Mouse (Mus musculus) kidney, postnatal 14 days (tissue): ENCODE results near the gene Nup214.

Experiments
- DNase-seq: peaks from one replicate; pipeline ENCODE4 v3.0.0; 2022; ENCODE audit warnings: mixed read lengths

The Nup214 gene

DNA sequence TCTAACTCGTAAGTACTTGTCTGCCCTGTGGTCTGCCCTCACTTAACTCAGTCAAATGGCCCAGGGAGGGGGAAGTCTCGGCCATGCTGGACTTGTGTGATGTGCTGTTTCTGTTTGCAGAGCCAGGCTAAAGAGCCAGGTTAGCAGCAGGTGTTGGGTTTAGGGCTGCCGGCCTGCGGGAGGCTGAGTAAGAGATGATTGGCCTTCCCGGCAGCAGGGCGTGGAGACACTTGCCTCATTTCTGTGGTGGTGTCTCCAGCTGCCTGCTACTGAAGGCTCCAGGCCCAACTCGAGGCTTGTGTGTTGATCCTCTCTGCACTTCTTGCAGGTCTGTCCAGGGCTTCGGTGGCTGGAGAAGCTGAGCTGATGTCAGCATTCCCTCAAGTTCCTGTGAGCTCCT is 77.6 kb downstream of the Nup214 start:
- DNase-seq = no peak

DNA sequence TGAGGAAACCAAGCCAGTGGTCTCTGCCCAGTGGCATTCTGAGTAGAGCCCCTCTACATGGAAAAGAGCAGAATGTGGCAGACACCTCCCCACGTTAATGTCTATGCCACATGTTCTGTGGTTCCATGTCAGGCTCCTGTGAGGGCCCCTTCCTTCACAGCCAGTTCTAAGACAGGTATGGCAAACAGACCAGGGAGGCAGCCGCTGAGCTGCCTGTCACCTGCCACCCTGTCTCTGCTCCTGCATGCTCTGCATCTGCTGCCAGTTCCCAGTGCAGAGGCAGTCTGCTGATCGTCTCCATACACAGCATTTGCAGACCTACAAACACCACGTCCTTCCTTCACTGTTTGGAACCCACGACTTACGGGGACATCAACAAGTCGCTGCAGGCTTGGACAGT is 78.2 kb downstream of the Nup214 start:
- no peak for DNase-seq

DNA sequence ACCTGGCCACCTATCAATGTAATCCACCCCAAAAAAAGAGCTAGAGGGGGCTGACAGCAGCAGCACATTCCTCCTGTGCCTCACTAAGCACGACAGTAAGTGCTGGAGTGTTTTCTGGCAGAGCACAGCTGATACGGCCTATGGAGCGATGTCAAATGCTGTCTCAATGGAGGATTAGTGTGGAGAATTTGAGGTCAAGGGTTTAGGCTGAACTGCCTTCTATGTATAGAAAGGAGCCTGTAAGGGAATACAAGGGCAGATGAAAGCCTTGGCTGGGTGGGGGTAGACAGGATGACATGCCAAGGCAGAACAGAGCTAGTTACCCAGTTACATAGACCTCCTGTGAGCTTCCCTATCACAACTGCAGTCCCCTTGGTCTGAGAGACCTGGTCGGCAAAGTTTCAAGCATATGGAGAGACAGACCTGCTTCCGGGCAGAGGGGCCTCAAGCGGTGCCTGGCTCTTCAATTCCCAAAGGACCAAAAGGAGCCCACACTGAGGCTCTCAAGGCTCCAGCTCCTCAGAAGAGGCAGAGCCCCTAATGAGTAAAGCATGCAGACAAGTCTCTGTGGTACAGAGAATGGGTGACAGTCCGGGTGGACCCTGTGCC is 81.2 kb downstream of the Nup214 start:
- DNase-seq = no peak

DNA sequence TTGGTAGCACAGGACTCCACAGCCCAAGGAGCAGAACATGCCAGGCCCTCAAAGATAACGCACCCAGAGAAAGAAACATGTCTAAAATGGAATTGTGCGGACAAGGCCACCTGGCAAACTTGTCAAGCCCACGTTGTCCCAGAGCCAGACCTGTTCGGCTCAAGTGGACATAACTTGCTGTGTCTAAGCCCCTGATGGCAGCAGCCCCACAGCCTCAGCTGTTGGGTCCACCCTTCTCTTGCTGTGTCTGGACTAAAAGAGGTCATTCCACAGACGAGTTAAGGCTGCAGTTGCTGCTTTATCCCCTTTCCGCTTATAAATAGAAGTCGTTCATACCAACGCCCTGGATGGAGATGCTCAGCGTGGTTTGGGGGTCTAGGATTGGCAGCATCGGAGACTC is 82.3 kb downstream of the Nup214 start:
- no peak for DNase-seq

DNA sequence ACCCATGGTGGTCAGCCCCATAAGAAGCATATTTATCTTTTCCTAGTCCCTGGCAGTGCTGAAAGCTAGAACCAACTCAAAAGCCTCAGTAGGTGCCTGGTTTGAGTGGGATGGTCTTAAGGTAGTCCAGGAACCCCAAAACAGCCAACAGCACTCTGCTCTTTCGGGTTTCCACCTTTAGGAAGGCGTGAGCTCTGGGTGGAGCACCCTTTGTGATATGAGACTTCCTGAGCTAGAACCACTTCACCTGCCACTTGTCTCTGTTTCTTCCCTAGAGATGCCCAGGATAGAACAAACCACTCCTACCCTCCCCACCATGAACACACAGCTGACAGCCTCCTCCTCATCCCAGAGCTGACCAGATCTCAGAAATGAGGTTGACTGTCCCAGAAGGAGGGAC is 83.1 kb downstream of the Nup214 start:
- DNase-seq = no peak

DNA sequence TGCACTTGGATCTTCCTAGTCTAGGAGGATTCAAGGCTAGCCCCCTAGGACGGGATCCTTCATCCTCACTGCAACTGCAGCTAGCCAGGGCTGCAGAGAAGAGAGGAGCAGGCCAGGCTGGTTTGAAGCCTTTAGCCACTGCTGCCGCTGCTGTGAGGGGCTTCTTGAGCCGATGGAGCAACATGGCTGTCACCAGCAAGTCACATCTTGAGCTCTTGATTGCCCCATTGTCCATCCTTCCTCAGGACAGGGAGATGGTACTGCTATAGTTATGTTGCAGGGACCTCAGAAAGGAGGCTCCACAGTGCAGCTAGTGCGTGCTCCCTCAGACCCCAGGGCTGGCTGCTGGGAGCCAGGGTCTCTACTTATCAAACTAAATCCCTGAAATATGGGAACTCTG is 83.6 kb downstream of the Nup214 start:
- no peak for DNase-seq

DNA sequence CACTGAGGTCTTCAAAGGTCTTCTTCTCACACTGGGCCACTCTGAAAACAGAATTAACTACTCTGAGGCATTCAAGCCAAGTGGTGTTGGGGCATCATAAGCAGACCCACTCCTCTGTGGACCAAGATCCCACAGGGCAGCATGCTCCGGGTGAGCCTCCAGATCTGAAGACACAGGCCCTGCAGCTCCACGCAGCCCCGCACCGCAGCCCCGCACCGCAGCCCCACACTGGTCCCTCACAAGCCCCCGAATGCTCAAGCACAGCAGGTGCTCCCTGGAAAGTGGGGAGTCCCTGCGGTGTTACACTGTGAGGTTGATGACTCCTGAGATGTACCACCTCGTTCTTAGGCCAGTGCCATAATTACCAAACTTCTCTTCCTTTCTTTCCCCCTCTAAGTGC is 84.0 kb downstream of the Nup214 start:
- no peak for DNase-seq

DNA sequence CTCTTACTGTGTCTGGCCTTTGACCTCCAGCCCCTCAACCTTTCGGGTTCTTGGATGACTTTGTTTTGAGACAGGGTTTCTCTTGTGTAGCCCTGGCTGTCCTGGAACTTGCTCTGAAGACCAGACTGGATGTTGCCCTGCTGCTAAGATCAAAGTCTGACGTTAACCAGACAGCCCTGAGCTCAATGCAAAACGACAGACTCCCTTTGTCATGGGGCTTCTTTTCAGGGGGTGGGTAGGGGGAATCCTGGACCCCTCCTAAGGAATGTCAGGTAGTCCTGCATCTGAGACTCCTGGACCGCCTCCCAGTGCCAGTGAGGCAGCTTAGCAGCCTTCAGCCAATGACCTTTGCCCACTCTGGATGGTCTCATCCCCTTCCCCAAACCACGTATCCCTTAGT is 84.5 kb downstream of the Nup214 start:
- no peak for DNase-seq

DNA sequence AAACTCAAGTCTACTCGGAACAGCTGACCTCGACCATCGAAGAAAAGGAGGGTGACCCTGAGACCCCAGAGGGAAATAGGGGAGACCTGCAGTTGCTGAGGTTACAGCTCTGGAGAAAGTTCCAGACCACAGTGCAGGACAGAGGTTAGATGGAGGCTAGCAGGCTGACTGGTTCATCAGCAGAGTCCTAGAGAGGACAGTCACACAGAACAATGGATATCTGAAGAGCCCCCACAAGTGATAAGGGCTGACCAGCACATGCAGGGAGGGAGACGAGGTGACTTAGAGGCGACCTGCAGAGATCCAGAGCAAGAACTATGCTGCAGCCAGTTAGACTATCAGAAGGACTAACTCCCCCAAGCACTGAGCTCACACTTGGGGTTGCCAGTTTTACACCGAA is 85.4 kb downstream of the Nup214 start:
- DNase-seq = no peak

DNA sequence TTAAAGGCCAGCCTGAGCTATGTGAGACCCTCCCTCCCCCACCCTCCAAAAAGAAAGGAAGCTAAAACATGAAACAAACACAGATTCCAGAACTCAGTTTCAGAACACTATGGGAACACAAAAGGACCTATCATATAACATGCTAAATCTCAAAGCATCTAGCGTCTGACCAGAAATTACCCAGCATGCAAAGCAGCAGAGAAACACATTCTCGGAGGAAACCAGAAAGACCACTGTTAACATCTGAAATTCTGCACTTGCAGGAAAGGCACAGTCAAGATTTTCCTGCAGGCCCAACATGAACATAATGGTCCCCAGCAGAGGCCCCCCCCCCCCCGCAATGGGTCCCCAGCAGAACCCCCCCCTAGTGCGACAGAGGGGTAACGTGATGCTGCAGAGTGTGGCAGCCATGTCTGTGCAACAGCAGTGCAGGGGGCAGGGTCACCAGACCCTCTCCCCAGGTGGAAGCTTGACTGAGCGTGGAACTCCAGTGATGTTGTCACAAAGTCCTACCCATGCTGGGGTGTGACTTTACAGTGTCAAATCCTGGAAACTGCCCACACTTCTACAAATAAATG is 86.1 kb downstream of the Nup214 start:
- DNase-seq = no peak

DNA sequence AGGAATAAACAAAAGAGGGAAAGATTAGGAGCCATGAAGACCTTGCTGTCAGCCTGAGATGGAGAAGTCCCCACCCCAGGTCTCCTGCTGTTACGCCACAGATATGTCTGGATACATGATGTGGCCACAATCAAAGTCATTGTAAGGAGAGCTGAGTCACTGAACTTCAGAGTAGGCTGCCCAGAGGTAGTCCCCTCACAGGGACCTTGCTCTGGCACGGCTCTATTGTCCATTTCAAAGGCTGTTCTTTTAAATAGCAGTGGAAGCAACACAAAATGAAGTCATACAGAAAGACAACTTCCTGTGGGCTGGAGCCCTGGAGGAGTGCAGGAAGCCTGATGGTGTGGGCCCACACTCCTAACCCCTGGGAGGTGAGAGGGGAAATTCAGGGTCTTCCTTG is 87.0 kb downstream of the Nup214 start:
- DNase-seq = no peak

DNA sequence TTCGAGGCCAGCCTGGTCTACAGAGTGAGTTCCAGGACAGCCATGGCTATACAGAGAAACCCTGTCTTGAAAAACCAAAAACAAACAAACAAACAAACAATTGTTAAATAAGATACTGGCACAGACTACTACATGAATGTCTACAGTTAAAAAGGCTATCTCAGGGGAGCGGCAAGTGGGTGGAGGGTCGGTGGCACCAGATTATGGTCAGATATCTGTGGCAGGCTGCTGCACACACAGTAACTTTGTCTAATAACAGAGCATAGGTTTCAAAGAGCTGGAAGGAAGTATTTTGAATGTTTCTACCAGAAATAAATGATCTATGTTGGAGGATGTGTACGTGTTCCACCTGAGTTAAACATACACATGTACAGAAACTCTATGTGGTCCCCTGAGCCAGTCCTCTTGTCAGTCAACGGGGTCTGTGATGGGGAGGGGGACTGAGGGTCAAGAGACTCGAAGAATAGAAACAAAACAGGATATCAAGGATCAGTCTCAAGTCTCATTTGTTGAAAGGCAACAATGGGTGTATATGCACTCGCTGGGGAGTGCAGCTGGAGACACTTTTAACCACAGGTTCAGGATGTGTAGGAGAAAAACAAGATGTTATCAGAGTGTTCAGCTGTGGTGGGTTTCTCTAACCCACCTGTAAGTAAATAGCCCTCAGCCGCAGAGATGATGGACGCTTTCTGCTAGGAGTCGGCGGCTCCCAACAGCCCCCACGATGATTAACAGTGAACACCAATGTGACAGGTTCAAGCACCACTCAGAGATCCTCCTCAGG is 87.7 kb downstream of the Nup214 start:
- no peak for DNase-seq

DNA sequence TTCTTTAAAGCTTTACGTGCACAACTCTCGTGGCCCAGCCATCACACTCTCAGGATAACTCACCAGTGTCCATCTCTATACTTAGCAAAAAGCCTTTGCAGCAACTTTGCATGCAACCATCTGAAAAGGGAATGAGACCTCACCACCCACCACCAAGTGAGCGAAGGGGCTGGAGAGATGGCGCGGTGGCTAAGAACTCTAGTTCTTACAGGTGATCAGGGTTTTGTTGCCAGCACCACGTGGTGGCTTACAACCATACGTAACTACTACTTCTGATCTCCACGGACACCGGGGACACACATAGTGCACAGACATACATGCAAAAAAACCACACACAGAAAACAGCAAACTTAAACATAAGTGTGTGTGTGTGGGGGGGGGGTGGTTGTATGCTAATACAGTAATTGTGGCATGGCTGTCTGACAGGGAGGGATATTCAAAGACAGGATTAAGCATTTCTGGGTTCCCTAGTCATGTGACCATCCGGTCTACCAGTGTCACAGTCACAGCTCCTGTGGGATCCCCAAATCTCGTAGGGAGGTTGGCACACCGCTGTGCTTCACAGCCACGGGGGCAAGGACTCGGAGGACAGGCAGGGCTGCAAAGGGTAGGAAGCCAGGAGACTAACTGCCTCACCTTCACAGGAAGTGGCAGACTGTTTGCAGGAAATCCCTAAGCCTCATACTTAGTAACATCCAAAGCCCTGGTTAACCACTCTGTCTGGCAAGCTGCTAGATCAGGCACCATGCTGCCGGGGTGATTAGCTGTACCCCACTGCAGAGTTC is 88.6 kb downstream of the Nup214 start:
- no peak for DNase-seq

DNA sequence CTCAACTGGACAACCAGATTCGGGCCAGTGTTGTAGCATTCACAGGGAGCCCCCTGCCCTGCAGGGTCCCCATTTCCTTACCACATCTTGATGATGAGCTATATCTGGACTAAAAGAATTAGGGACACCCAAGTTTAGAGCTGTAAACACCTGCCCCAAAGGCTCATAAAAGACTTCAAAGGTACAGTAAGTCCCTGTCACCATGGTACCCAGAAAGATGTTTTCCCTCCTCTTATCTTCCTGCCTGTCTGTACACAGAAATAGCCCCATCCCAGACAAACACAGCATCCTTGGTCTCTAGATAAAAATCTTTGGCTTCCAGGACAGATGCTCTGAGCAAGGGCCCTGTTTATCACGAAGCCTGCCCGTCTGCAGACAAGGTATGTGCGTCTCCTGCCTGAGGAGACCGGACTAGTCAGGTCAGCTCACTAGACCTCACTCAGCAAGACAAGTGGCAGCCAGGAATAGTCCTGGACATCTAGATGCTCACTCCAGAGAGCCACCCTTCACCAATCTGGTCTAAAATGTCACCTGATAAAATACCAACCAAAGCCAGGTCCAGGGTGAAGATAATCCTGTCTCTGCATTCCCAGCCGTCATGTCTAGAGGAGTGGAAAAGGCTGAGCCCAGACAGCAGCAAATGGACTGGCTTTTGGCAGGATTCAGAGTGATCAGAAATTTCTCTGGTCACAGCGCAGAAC is 89.4 kb downstream of the Nup214 start:
- no peak for DNase-seq

DNA sequence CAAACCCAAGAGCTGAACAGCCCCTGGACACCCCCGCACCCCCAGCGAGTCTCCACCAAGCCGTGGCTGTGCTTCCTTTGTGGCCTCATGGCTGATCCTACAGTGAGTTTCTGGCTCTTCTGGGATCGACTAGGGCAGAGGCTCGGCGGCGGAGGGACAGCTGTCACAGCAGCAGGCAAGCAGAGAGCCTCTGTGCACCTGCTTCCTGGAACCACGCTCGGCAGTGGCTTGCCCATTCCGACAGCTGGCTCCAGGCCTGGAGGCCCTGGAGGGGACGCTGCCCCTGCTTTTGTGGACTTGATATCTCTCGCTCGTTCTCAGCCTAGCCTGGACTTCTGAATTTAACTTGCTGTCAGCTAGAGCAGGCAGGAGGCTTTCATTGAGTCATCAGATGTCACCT is 90.7 kb downstream of the Nup214 start:
- DNase-seq = no peak

DNA sequence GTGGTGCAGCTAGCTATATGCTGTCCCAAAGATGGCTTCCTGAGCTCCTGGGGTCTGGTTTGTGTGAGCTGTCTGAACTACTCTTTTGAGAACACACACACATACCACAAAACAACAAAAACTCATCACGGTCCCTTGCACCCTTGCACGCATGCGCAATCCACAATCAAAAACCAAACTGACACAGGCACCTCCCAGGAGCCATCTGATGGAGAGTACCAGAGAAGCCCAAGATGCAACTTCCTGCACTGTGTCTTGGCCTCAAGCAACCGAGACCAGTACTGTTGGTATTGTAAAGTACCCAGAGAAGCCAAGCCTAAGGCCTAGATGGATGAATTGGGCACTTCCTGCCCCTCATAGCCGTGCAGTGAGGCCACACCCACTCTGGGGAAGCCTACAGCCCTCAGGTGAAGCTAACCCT is 91.1 kb downstream of the Nup214 start:
- no peak for DNase-seq

DNA sequence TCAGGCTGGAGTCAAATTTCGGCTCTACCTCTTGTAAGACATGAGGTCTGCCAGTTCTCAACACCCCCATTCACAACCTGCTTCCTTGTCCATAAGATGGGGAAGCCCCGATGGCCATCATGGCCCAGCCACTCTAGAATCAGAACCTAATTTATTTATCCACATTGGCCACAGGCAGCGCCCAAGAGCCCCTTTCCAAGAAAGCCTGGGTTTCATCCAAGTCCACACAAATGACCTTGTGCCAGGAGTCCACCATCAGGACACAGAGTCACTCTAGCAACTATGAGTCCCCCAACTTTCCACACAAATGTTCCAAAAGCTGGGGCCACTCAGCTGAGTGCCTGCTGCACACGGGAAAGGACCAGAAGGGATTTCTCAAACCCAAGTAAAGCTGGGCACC is 91.8 kb downstream of the Nup214 start:
- DNase-seq = no peak

DNA sequence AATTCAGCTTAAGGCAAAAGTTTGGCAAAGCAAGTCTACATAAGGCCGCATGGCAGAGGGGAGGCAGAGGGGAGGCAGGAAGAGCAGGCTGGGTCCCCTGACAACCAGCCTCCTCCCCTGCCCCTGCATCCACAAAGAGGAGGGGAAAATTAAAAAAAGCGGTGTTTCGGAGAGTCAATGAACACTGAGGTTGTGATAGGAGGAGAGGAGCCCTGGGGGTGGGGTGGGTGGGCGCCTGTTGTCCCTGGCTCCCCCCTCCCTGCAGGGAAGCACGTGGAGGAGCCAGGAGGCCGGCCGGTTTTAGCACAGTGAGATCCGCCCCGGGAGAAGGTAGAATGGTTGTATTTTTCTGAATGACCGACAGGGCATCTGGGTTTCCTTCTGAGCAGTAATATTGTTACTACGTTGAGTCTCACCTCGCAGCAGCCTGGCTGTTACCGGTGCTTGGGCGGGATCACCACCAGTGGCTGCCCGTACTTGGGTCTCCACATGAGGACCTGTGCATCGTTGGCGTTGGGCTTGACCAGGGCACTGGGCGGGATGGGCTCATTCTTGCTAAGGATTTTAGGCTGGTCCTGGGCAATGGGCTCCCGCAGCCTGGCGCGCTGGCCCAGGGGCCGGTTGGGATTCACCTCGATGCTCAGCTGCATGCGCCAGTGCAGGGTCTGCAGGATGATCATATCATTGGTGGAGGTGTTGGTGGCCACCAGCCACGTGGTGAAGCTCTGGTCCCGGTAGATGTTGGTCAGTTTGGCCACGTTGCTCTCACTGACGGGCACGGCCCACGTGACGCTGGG is 94.8 kb downstream of the Nup214 start:
- no peak for DNase-seq

DNA sequence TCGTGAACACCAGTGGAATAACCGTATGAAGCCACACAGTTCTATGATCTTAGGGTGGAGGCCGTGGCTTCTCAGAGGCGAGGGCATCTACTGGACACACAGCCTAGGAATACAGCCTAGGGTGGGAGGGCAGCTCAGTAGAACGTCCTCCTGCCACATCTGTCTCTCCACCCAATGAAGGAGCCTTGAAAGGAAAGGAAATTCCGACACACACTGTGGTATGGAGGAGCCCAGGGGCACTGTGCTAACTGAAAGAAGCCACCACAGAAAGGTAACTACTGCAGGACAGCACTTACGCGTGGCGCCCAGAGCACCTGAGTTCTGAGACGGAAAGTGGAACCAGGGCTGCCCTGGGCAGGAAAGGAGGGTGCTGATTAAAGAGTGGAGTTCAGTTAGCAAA is 96.5 kb downstream of the Nup214 start:
- DNase-seq = no peak

DNA sequence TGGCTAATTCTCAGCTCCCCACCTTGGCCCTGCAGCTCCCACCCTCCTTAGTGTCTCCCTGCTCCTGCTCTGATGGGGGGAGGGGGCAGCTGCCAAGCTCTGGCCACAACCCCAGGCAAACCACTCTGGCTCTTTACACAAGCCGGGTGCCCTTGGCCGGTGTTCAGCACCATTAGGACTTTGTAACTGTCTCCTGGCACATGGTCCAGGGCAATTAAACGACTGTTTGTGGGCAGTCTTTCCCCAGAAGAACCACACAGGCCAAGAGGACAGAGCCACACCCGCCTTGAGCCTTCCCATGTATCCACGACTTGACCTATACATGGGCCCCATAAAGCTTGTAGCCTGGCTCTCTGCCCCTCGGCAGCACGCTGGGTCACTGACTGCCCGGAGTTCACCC is 100.2 kb downstream of the Nup214 start:
- peak; percentile 85 for DNase-seq

DNA sequence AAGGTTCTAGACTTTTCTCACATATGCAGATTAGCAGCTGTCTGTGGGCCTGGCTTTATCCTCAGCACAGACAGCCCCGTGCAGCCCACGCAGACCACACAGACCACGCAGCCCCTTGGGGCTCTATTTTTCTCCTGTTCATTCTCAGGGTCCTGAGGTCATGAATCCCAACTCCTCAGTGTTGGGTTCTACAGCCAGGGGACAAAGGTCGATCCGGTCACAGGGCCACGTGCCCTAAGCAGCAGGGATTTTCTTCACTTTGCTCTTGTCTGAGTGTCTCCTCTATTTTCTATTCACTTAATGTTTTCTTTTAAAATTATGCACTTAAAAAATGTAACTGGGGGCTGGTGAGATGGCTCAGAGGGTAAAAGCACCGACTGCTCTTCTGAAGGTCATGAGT is 101.1 kb downstream of the Nup214 start:
- DNase-seq = peak; percentile 33

DNA sequence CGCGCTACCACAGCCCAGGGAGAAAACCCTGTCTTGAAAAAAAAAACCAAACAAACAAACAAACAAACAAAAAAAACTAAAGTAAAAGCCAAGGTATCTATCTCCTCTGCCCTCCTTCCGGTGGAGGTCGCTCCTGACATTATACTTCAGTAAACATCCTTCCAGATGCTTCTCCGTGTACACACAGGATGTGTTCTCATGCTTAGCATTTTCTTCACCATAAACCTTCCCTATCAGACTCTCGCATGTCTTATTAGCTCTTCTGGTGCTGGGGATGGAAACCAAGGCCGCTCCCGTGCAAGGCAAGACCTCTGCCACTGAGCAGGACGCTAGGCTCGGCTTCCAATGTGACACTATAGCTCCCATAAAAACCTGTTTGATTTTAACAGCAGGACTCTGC is 103.5 kb downstream of the Nup214 start:
- no peak for DNase-seq
